Mouse (Mus musculus) heart, postnatal 4 days (tissue): ENCODE measurements around the gene Fam118a. TPM values are rescaled to one million over a fixed set of nuclear protein-coding genes. Genes with fewer than 3 reads are reported as not detected.
A peak's percentile ranks its signal among the peaks of the same experiment; 100 is the strongest.
"Not testable (repeated sequence)": the region's sequence is repeated elsewhere in the genome, so short reads cannot be mapped to it uniquely, and the experiment has no call there.

Experiments
- DNase-seq: peaks from one replicate; pipeline ENCODE4 v3.0.0; 2021
- total RNA-seq, 2 experiments: library from RNA; stranded (reverse); gene quantifications; 2 replicates each; pipeline ENCODE4 v1.2.3; 2021

Fam118a gene
- total RNA-seq, 2 experiments from 2014 or later: 14.6 to 14.9 TPM

GRCm38 (mm10) chr15:85012662-85013054 lies 16.1 kb upstream of the Fam118a start:
- DNase-seq: peak; percentile 37

- no peak for DNase-seq
These were observed 13.0 kb upstream of the Fam118a start for GRCm38 (mm10) chr15:85015771-85016170.

GRCm38 (mm10) chr15:85016951-85017664 lies 11.6 kb upstream of the Fam118a start, which contains the start of gene Upk3a:
Gene Upk3a (plus strand): TSS chr15:85017141.
- no peak for DNase-seq

- peak; percentile 32 for DNase-seq
These were observed 6.5 kb upstream of the Fam118a start for GRCm38 (mm10) chr15:85022211-85022610.

GRCm38 (mm10) chr15:85026197-85026596 lies 2.6 kb upstream of the Fam118a start:
- no peak for DNase-seq

- no peak for DNase-seq
These were observed 1.0 kb upstream of the Fam118a start for GRCm38 (mm10) chr15:85027740-85028139.

- not testable (repeated sequence) for DNase-seq
These were observed 1.9 kb downstream of the Fam118a start for GRCm38 (mm10) chr15:85030643-85031042.

GRCm38 (mm10) chr15:85031866-85032265 lies 3.1 kb downstream of the Fam118a start:
- peak; percentile 61 for DNase-seq

- DNase-seq: not testable (repeated sequence)
These were observed 5.2 kb downstream of the Fam118a start for GRCm38 (mm10) chr15:85033916-85034315.

- peak; percentile 99 for DNase-seq
These were observed 8.0 kb downstream of the Fam118a start for GRCm38 (mm10) chr15:85036566-85037342.

GRCm38 (mm10) chr15:85037343-85037690 lies 8.6 kb downstream of the Fam118a start:
- DNase-seq: no peak

GRCm38 (mm10) chr15:85041546-85042225 lies 12.9 kb downstream of the Fam118a start:
- no peak for DNase-seq

- DNase-seq: peak; percentile 83
These were observed 13.7 kb downstream of the Fam118a start for GRCm38 (mm10) chr15:85042361-85042954.

GRCm38 (mm10) chr15:85043116-85043515 lies 14.4 kb downstream of the Fam118a start:
- DNase-seq: no peak

GRCm38 (mm10) chr15:85043761-85044160 lies 15.0 kb downstream of the Fam118a start:
- DNase-seq: no peak

- DNase-seq: no peak
These were observed 17.6 kb downstream of the Fam118a start for GRCm38 (mm10) chr15:85046230-85046950.

- DNase-seq: no peak
These were observed 19.1 kb downstream of the Fam118a start for GRCm38 (mm10) chr15:85047865-85048264.

GRCm38 (mm10) chr15:85049758-85050157 lies 21.0 kb downstream of the Fam118a start:
- no peak for DNase-seq

- no peak for DNase-seq
These were observed 25.4 kb downstream of the Fam118a start for GRCm38 (mm10) chr15:85054098-85054497.

GRCm38 (mm10) chr15:85055186-85055585 lies 26.4 kb downstream of the Fam118a start:
- DNase-seq: no peak

- no peak for DNase-seq
These were observed 34.7 kb downstream of the Fam118a start for GRCm38 (mm10) chr15:85063421-85063820.

- DNase-seq: peak; percentile 52
These were observed 41.8 kb downstream of the Fam118a start for GRCm38 (mm10) chr15:85070561-85070960.
